Mouse (Mus musculus) left cerebral cortex, adult 2 months (tissue): ENCODE results near the gene Hif3a. TPM values are rescaled to one million over a fixed set of nuclear protein-coding genes. Genes with fewer than 3 reads are reported as not detected.

ENCODE experiments used
- DNase-seq, 2 experiments: peaks; one replicate each; pipeline ENCODE4 v3.0.0; 2021 to 2022; ENCODE audit warnings: low spot score in 2 of 2, mixed read lengths in 1 of 2; ENCODE audit errors: extremely low spot score in 1 of 2
- H3K27ac ChIP-seq: fragments of 200-600 bp; 2 replicates; pipeline ENCODE4 v1.8.1; 2022
- H3K4me3 ChIP-seq: fragments of 200-600 bp; 2 replicates; pipeline ENCODE4 v1.8.1; 2022
- CTCF ChIP-seq: fragments of 200-600 bp; IDR thresholded peaks from 2 replicates; pipeline ENCODE4 v1.8.1; 2022; ENCODE audit warnings: antibody characterized with exemption, mild to moderate bottlenecking, moderate library complexity
- intact Hi-C: fragments of 180-260 bp; cut with DNase I; formaldehyde crosslinking; loops from one replicate; pipeline ENCODE4 v1.15.1; 2025
- total RNA-seq, 2 experiments: library from RNA; stranded (reverse); gene quantifications; 2 replicates each; pipeline ENCODE4 v1.2.3; 2021

Hif3a gene
- total RNA-seq, 2 experiments from 2014 or later, result 12.1 to 12.8 TPM

DNA sequence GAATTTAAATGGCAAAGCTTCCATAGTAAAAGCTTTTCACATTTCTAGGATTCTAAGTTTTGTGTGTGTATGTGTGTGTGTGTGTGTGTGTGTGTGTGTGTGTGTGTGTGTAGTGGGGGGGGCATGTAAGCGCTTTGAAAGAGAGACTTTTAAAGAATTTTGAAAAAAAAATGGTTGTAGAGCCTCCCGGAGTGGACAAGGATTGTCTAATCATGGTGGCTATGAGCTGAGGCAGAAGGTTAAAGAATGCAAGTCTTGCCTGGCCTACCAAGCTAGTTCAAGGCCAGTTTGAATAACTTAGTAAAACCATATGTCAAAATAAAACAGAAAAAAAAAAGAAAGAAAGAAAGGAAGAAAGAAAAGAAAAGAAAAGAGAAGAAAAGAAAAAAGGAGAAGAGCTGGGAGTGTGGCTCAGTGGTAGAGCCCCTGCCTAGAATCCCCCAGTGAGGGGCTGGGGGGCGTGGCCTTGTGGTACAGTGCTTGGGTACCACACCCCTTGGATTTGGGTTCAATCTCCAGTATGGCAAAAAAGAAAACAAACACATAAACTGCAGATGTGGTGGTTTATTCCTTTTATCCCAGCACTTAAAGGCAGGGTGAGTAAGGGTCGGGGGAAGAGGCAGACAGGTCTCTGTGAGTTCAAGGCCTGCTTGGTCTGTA is 6.8 kb downstream of the Hif3a start:
- peak in 1 of 2 experiments; percentile 8 for DNase-seq
- no peak for TF ChIP-seq CTCF
- intact Hi-C loops, result no loop called here
- Histone ChIP-seq H3K27ac (peak overlapping the region; percentile 94), H3K4me3 (peak overlapping the region; percentile 59)

DNA sequence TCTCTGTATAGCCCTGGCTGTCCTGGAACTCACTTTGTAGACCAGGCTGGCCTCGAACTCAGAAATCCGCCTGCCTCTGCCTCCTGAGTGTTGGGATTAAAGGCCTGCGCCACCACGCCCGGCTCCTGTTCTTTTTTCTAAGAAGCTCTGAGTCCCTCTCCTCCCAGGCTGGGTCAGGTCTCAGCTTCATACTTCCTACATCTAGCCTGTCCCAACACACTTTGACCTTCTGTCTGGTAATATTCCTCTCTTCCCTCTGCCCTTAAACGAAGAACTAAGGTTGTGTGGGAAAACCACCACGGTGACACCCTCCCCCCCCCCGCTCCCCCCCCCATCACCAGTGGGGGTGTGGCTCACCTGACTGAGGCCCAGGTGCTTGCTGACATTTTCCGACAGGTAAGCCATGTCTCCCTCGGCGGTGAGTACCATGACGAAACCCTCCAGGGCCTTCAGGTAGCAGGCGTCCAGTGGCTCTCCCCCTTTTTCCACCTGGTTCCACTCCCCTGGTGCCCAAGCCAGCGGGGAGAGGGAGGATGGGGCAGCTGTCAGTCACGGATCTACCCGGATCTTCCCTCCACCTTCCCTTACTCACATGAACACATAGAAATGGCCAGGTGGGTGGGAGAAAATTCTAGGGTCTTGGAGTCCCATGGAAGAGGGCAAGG is 7.8 kb downstream of the Hif3a start:
- DNase-seq, result peak in 1 of 2 experiments; percentile 7
- H3K27ac ChIP-seq, result no peak overlapping the region
- H3K4me3 ChIP-seq, result no peak overlapping the region
- intact Hi-C loops, result no loop called here
- TF ChIP-seq CTCF, result no peak

DNA sequence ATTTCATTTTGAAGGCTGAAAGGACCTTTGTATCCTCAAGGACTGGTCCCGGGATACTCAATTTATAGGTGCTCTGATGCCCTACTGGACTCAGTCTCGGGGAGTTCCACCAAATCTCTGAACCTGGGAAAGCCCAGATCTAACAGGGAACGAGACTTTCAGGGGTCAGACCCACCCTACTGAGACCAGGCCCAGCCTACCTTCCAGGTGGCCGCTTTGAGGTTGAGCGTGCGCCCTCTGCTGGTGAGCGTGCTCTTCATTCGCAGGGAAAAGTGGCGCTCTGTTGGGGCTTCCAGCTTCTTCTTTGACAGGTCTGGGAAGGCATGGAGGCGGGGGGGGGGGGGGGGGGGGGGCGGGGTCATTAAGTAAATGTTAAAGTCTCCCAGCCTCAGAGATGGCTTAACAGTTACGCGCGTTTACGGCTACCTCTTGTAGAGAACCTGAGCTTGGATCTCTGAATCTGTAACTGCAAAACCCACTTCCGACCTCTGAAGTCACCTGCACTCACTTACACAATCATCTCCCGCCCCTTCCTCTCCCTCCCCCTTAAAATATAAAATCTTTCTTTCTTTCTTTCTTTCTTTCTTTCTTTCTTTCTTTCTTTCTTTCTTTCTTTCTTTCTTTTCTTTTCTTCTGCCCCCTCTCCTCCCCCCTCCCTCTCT is 11.2 kb downstream of the Hif3a start:
- TF ChIP-seq CTCF, result peak; percentile 69
- intact Hi-C loops, result loop anchor here (2.0 kb wide), 1 partner anchor 48 kb away; no protein-coding TSS in a partner anchor
- DNase-seq, result peak; percentile 65 to 73
- no peak overlapping the region for H3K4me3 ChIP-seq
- no peak overlapping the region for H3K27ac ChIP-seq

DNA sequence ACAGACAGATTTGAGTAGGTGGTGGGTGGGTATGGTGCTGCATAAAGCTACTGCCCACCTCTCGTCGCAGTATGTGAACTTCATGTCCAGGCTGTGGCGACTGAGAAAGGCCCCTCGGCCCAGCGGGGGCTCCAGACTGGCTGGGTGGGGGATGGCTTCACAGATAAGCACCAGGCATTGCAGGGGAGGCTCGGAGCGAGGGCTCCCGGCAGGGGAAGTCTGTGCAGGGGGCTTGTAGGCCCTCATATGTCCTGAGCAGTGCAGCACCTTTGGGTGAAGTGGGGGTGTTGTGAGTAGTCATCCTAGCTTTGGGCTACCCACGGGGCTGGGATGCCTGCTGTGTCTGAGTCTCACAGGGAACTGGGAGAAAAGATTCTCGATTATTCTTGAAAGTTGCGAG is 11.7 kb downstream of the Hif3a start:
- no peak for TF ChIP-seq CTCF
- intact Hi-C loops, result loop anchor here (2.0 kb wide), 1 partner anchor 48 kb away; no protein-coding TSS in a partner anchor
- no peak overlapping the region for H3K27ac ChIP-seq
- no peak overlapping the region for H3K4me3 ChIP-seq
- DNase-seq, result no peak

DNA sequence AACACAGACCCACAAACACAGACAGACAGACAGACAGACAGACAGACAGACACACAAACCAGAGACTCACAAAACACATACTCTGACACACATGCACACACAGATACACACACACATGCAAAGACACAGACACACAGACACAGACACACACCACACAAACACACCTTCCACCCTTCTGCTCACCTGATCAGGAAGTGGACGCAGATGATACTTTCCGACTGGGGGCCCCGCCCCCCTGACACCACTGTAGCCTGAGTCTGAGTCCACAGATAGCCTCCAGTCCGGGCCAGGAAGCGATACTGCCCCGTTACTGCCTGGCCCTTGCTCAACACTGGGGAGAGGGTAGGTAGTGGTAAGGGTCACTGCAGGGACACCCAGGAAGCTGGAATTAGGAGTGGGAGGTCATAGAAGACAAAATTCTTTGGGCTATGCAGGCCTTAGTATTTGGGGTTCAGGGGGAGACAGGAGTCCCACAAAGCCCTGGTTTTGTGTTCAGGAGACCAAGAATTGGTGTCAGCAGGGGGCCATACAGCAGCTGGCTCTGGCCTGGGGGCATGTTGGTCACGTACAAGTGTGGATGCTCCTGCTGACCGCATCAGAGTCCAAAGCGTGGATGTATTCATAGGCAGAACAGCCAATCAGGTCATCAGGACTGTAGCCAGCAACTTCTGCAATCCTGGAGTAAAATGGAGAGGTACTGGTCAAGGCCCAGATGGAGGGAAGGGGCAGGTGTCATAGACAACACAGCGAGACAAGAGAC is 13.6 kb downstream of the Hif3a start:
- Histone ChIP-seq H3K27ac (no peak overlapping the region), H3K4me3 (no peak overlapping the region)
- intact Hi-C loops, result no loop called here
- no peak for DNase-seq
- no peak for TF ChIP-seq CTCF

DNA sequence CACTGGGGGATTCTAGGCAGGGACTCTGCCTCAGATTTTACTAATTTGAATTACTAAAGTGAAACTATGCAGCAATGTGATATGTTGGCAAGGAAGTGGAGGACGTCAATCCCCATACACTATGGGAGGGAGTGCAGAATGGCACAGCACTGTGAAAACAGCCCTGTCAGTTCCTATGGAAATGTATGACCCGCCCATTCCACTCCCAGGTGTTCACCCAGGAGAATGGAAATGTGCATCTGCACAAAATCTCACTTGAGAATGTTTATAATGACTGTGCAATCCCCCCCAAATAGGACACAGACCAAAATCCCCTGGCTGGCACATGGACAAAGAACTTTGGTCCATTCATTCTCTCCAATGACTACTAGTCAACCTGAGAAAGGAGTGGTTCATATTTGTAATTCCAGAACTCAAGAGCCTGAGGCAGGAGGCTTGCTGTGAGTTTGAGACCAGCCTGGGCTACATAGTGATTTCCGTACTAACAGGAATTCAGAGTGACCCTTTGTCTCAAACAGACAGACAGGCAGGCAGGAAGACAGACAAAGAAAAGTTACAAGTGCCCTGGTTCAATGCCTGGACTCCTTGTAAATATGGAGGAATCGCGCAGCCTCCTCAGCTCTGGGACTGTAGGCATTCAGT is 15.1 kb downstream of the Hif3a start:
- TF ChIP-seq CTCF, result no peak
- Histone ChIP-seq H3K27ac (no peak overlapping the region), H3K4me3 (no peak overlapping the region)
- DNase-seq, result no peak
- intact Hi-C loops, result no loop called here

DNA sequence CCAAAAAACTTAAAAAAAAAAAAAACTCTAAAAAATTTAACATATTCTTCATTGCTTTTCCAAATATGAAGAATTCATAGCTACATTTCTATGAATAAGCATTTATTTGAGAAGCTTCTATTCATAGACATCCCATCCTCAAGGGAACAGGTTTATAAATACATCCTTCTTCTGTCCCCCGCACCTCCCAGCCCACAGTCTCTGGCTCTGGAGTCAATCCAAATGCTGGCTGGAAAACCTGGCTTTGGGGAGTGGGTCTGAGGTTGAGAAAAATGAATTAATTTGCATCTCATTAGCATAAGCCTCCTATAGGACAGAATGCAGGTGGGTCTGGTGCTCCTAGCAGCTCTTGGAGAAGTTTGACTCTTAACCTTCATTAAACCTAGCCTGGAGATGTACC is 16.5 kb downstream of the Hif3a start:
- H3K27ac ChIP-seq, result peak overlapping the region; percentile 25; the same call in 1 of the 2 replicates
- DNase-seq, result peak in 1 of 2 experiments; percentile 58
- no peak for TF ChIP-seq CTCF
- intact Hi-C loops, result no loop called here
- no peak overlapping the region for H3K4me3 ChIP-seq

DNA sequence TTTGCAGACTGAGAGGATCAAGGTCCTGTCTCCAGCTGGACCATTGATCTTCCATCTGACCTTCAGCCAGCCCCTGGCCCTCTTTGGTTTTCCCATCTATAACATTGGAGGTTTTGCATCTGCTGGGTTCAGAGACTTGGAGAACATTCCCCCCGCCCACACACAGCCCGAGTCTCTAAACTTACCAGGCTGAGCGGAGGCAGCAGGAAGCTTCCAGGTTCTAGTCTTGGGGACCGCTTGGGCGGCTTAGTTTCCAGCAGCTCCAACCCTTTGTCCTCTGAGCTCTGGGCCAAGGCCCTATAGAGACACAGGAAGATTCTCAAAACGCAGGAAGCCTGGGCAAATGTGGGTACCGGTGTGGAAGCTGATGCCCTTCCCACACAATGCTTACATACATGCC is 22.9 kb downstream of the Hif3a start:
- intact Hi-C loops, result no loop called here
- peak in 1 of 2 experiments; percentile 54 for DNase-seq
- no peak overlapping the region for H3K4me3 ChIP-seq
- TF ChIP-seq CTCF, result no peak
- 0 out of 2 replicates have a peak overlapping the region, but pooled peaks have one; percentile 47 for H3K27ac ChIP-seq

DNA sequence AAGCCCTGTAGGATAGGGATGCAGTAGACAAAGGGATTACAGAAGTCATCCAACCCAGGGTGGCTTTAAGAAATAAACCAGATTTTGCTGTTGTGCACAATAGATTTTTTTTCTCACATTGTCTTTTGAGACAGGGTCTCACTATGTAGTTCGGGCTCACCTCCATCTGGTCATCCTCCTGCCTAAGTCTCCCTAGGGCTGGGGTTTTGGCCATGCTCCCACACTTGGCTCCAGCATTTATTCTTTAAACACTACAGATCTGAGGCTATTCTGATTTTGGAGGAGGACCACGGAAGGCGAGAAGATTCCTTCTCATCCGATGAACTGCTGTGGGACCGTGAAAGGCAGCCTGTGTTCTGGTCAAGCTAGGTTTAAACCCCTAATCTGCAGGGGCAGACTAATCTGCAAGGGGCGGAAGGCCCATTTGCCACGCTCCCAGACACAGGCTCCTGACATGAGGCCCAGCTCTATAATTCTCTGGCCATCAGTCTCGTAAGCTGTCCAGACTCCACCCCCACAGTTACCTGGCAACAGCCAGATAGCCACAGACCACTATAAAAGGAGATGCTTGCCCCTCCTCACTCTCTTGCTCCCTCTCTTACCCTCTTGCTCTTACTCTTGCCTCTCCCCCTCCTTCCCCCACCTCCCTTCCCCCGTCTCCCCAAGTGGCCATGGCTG is 24.1 kb downstream of the Hif3a start:
- intact Hi-C loops, result no loop called here
- no peak overlapping the region for H3K4me3 ChIP-seq
- H3K27ac ChIP-seq, result no peak overlapping the region
- TF ChIP-seq CTCF, result no peak
- no peak for DNase-seq

DNA sequence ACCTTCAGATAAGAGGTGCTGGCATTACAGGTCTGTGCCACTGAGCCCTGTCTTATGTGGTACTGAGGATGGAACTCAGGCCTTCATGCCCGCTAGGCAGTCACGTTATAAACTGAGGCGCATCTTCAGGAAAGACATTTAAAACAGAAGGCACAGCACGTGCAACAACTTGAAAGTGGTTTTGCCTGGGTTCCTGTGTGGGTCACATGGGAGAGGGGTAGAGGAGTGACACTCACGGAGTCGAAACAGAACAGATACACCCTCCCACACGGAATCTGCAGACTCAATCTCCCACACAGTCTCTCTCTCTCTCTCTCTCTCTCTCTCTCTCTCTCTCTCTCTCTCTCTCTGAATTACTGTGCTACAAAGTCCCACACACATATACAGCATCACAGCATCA is 32.0 kb downstream of the Hif3a start:
- intact Hi-C loops, result no loop called here
- no peak for TF ChIP-seq CTCF
- no peak for DNase-seq
- no peak overlapping the region for H3K4me3 ChIP-seq
- H3K27ac ChIP-seq, result 0 out of 2 replicates have a peak overlapping the region, but pooled peaks have one; percentile 32

DNA sequence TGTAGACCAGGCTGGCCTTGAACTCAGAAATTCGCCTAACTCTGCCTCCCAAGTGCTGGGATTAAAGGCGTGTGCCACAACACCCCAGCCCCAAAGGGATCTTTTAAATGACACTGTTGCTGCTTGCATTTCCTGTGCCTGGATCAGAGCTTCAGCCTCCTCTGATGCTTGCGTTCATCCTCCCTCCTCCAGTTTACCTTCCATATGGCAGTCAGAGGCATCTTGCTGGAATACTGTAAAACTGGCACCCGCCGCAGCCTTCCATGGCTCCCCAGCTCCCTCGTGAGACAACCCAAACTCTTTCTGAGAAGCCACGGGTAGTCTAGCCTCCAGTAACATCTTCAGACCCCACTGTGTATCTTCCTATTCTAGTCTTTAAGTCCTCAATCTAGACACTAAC is 33.3 kb downstream of the Hif3a start:
- no peak for TF ChIP-seq CTCF
- H3K4me3 ChIP-seq, result no peak overlapping the region
- H3K27ac ChIP-seq, result peak overlapping the region; percentile 98; the same call in 1 of the 2 replicates
- intact Hi-C loops, result no loop called here
- DNase-seq, result no peak
